Mouse (Mus musculus) heart, postnatal 10 days (tissue): Measurements from ENCODE around the gene Pkd1l1. TPM values are rescaled to one million over a fixed set of nuclear protein-coding genes. Genes with fewer than 3 reads are reported as not detected.

Experiments
- total RNA-seq, 2 experiments: library from RNA; stranded (reverse); gene quantifications; 2 replicates each; pipeline ENCODE4 v1.2.3; 2021

Pkd1l1 gene
- total RNA-seq, 2 experiments from 2014 or later = not detected

Other genes with a start within 250 kb of the Pkd1l1 start
- gene Hus1, start 37.9 kb upstream of the Pkd1l1 start, total RNA-seq = 10 to 100 TPM; 11.3 to 16.1 TPM
- gene Gm11992, start 75.3 kb upstream of the Pkd1l1 start, total RNA-seq = 1 to 10 TPM; 2.2 to 2.6 TPM
- gene Sun3, start 75.7 kb upstream of the Pkd1l1 start, total RNA-seq = 1 to 10 TPM; 4.8 to 5.5 TPM
- 10 to 100 TPM; 25.4 to 26.5 TPM for gene Upp1, start 144.8 kb upstream of the Pkd1l1 start, total RNA-seq
- not detected for gene Abca13, start 218.7 kb upstream of the Pkd1l1 start, total RNA-seq